Comparison of ENCODE assay signal across 31 mouse cellular contexts in the genomic region with DNA sequence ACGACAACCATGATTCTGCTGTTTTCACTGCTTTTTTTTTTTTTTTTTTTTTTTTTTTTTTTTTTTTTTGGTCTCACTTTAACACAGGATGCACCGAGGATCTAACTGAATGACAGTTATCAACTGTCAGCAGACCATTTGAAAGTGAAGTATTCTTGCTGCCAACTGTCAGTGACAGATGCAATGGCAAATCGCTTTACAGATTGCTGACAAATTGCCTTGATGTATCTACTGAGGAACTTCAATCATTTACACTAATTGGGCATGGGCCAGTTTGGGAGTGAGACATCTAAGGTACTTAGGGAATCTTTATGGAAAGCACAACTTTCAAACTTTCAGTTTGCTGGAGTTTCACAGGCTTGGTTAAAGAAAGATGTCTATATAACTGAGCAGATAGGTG.
"Had no signal": no experiment of that assay in that cellular context is flagged by ENCODE, and none has a peak within 500 bp of the region (broad histone marks: within the 10 kb centered on the region; RNA-seq: fewer than 3 reads in every experiment).

No protein-coding gene starts in this region.

- H3K36me3 ChIP-seq: heart, embryonic 10.5 days; heart, embryonic 12.5 days; hindbrain, embryonic 10.5 days; hindbrain, embryonic 12.5 days; intestine, embryonic 15.5 days; kidney, embryonic 15.5 days; limb, embryonic 10.5 days; limb, embryonic 12.5 days; liver, embryonic 13.5 days; liver, embryonic 15.5 days had no signal

- ATAC-seq: hindbrain, embryonic 16.5 days; inflammation-experienced regulatory T-cells, adult 6 months; intestine, embryonic 15.5 days; intestine, postnatal 0 days; liver, postnatal 0 days had no signal

- H3K4me1 ChIP-seq: heart, embryonic 10.5 days; heart, embryonic 12.5 days; hindbrain, embryonic 10.5 days; hindbrain, embryonic 12.5 days; intestine, embryonic 15.5 days; kidney, embryonic 15.5 days; limb, embryonic 10.5 days; limb, embryonic 12.5 days; liver, embryonic 13.5 days; liver, embryonic 15.5 days had no signal

- H3K4me3 ChIP-seq: gastrocnemius, adult 2 months; heart, embryonic 10.5 days; heart, embryonic 12.5 days; hindbrain, embryonic 10.5 days; hindbrain, embryonic 12.5 days; intestine, embryonic 15.5 days; kidney, embryonic 15.5 days; left cerebral cortex, adult 2 months; limb, embryonic 10.5 days; limb, embryonic 12.5 days; liver, embryonic 13.5 days; liver, embryonic 15.5 days had no signal

- H3K27ac ChIP-seq: gastrocnemius, adult 2 months; heart, embryonic 10.5 days; hindbrain, embryonic 10.5 days; hindbrain, embryonic 12.5 days; hindbrain, embryonic 14.5 days; intestine, embryonic 15.5 days; kidney, embryonic 15.5 days; kidney, postnatal 0 days; left cerebral cortex, adult 2 months; limb, embryonic 10.5 days; limb, embryonic 12.5 days; liver, embryonic 13.5 days; liver, embryonic 15.5 days had no signal

- H3K27me3 ChIP-seq: heart, embryonic 12.5 days; hindbrain, embryonic 12.5 days; intestine, embryonic 15.5 days; kidney, embryonic 15.5 days; limb, embryonic 12.5 days; liver, embryonic 13.5 days; liver, embryonic 15.5 days had no signal

- H3K9ac ChIP-seq: heart, embryonic 12.5 days; hindbrain, embryonic 12.5 days; hindbrain, embryonic 14.5 days; intestine, embryonic 15.5 days; kidney, embryonic 15.5 days; limb, embryonic 12.5 days; liver, embryonic 13.5 days; liver, embryonic 15.5 days; liver, postnatal 0 days had no signal

- H3K9me3 ChIP-seq: heart, embryonic 10.5 days; heart, embryonic 12.5 days; hindbrain, embryonic 10.5 days; hindbrain, embryonic 12.5 days; intestine, embryonic 15.5 days; kidney, embryonic 15.5 days; limb, embryonic 10.5 days; limb, embryonic 12.5 days; liver, embryonic 13.5 days; liver, embryonic 15.5 days had no signal

- DNase-seq: gastrocnemius, adult 2 months; gastrocnemius, postnatal 10 days; gastrocnemius, postnatal 25 days; heart, adult 18-20 months; heart, postnatal 10 days; heart, postnatal 4 days; kidney, adult 18-20 months; kidney, adult 8-10 months; kidney, postnatal 14 days; kidney, postnatal 36 days; layer of hippocampus, adult 9-11 months; layer of hippocampus, postnatal 36 days; liver; liver, embryonic 13.5 days; liver, postnatal 0 days had no signal

- H3K4me2 ChIP-seq: heart, embryonic 12.5 days; hindbrain, embryonic 12.5 days; hindbrain, embryonic 14.5 days; intestine, embryonic 15.5 days; kidney, embryonic 15.5 days; limb, embryonic 12.5 days; liver, embryonic 11.5 days; liver, embryonic 13.5 days; liver, embryonic 15.5 days had no signal
